Mouse (Mus musculus): Measurements from ENCODE around the gene Ddx19a. TPM values are rescaled to one million over a fixed set of nuclear protein-coding genes. Genes with fewer than 3 reads are reported as not detected.
"Not testable (repeated sequence)": the region's sequence is repeated elsewhere in the genome, so short reads cannot be mapped to it uniquely, and the experiment has no call there.

Gene Ddx19a
- polyA plus RNA-seq, 1 experiment from 2014 or later: 11.5 TPM

DNA sequence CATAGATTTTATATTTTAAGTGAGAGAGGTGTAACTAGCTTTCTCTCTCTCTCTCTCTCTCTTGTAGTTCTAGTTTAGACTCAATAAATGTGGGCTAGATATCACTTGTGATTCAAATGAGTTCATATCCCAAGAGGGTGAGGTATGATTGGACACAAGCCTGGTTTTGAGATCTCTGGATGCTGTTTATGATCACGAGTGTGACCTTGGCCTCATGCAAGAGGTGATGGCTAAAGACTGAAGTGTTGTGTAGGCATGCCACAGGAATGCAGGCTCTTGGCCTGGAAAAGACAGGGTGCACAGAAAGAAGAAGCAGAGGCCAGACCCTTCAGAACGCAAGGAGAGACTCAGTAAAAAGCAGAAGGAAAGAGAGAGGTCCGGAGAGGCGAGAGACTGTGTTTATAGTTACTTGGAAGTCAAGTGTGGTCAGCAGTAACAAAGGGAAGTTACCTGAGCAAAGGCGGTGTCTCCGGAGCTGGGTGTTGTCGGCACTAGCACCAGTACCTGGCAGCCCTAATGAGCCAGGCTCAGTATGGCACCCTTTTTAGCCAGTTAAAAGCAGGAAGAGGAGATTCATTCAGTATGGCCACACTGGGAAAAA lies 53.2 kb downstream of the Ddx19a start:
- no peaks in the 10 kb centered on the region for H3K36me3 ChIP-seq
- no peak overlapping the region for H3K9ac ChIP-seq
- no peaks in the 10 kb centered on the region for H3K9me3 ChIP-seq
- H3K4me1 ChIP-seq (replicated peaks): peaks cover 11% of the 10 kb centered on the region
- no peak overlapping the region for H3K27ac ChIP-seq
- no peaks in the 10 kb centered on the region for H3K27me3 ChIP-seq
- no peak for ATAC-seq (ENCODE audit: low FRiP score)
- H3K4me2 ChIP-seq: no peak overlapping the region
- WGBS: 92% methylated on average over 7 of the region's 7 CpGs
- H3K4me3 ChIP-seq: no peak overlapping the region

DNA sequence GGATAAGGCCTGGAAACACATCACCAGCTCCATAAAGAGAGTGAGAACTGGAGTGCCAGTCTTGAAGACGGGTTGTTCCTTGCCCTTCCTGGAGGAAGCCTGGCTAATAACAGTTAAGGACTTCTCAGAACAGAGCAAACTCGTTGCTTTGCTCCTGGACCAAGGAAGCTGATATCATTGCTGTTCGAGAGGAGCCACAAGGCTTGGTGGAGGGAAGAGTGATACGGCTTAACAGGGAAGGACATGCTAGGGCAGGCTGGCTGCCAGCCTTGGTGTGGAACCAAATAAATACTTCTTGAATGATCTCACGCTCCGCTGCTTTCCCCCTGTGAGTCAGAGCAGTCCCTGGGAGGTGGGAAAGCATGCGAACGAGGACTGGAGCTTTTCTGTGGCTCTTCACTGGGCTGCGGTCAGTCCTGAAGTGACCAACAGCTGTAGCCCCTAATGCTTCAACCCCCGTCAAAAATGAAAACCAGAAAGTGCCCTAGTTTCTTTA lies 56.1 kb downstream of the Ddx19a start:
- Histone ChIP-seq H3K4me1 (replicated peaks) (peaks cover 17% of the 10 kb centered on the region), H3K9me3 (no peaks in the 10 kb centered on the region), H3K27ac (no peak overlapping the region), H3K4me2 (no peak overlapping the region), H3K9ac (no peak overlapping the region), H3K27me3 (no peaks in the 10 kb centered on the region), H3K4me3 (no peak overlapping the region), H3K36me3 (peaks cover 3% of the 10 kb centered on the region)
- 58% methylated on average over 10 of the region's 10 CpGs for WGBS
- ATAC-seq (ENCODE audit: low FRiP score): no peak

DNA sequence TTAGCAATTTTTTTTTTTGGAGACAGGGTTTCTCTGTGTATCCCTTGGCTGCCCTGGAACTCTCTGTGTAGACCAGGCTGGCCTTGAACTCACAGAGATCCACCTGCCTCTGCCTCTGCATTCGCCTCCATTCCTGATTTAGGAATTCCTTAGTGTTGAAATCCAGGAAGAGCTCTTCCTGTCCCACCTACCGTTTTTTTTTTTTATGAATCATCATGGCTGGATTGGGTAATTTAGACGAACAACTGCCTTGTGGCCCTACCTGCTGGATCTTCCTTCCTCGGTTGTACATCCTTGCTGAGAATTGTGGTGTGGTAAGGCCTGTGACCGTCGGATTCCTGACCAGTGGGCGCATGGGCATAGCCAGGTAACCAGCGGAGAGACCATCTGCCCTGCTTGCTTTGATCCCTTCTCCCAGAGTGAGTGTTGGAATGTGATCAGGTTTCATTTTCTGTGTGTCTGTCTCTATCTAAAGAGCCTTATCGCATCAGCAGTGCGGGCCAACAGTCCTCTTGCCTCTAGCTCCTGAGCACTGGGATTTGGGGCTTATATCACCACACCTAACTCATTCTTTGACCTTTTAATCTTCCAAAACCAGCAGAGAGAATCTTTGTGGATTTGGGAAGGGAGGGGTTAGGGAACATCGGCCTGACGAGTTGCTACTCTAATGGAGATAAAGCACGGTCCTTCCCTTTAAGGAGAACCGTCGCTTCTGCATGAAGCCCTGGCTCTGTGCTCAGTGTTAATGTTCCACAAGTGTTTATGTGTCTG lies 56.7 kb downstream of the Ddx19a start:
- H3K4me1 ChIP-seq (replicated peaks): peaks cover 17% of the 10 kb centered on the region
- no peak overlapping the region for H3K27ac ChIP-seq
- no peaks in the 10 kb centered on the region for H3K27me3 ChIP-seq
- 92% methylated on average over 15 of the region's 15 CpGs for WGBS
- no peak overlapping the region for H3K4me2 ChIP-seq
- H3K4me3 ChIP-seq: no peak overlapping the region
- H3K9me3 ChIP-seq: no peaks in the 10 kb centered on the region
- H3K9ac ChIP-seq: no peak overlapping the region
- ATAC-seq (ENCODE audit: low FRiP score): no peak
- peaks cover 3% of the 10 kb centered on the region for H3K36me3 ChIP-seq

DNA sequence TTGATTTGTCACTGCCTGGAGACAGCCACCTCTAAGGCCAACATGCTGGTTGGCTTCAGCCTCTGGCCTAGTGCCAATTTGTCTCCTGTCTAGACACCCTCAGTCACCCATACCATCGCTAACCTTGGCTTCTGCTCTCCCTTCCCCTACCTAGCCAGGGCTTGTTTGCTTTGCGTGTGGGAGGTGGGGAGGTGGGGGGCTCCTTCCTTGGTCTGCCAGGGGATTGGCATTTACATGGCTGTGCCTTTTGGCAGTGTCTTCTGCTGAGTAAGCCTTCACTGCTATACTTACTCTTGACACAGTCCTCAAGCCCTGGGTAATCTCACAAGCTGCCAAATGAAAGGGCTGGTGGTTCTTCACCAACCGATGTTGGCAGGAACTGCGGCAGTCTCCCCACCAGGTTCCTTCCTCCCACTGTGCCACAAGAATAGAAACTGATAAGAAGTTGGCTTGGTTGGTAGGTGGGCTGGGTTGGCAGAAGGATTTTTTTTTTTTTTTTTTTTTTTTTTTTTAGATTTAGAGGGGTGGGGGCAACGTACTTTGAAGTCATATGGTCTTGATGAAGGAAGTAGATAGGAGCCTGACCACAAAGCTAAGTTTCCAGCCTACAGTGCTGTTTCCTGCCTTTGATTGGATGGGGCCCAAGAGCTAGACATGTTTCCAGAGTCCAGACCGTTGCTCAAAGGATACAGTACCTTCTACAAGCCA lies 58.6 kb downstream of the Ddx19a start:
- ATAC-seq (ENCODE audit: low FRiP score): no peak
- Histone ChIP-seq H3K36me3 (peaks cover 3% of the 10 kb centered on the region), H3K27ac (no peak overlapping the region), H3K9me3 (no peaks in the 10 kb centered on the region), H3K9ac (no peak overlapping the region), H3K4me2 (no peak overlapping the region), H3K4me1 (replicated peaks) (peaks cover 17% of the 10 kb centered on the region), H3K4me3 (no peak overlapping the region), H3K27me3 (no peaks in the 10 kb centered on the region)
- 81% methylated on average over 6 of the region's 6 CpGs for WGBS

DNA sequence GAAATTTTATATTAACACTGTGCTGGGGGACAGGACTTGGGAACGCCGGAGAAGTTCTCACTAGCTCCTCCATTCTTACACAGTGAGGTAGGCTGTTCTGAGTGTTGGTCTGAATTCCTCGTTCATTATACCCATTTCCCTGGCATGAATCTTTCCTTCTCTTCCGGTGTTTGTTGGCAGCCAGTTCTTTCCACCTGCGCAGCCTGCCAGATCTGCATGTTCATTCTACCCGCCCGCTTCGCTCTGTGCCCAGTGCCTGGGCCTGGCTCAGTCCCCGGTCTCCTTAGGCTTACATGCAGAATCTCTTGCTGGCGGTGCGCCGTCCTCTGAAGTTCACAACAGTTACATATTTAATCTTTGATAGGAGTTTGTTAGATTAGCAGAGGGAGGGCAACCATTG lies 61.4 kb downstream of the Ddx19a start:
- Histone ChIP-seq H3K36me3 (peaks cover 7% of the 10 kb centered on the region), H3K4me2 (no peak overlapping the region), H3K4me1 (replicated peaks) (peaks cover 13% of the 10 kb centered on the region), H3K27ac (no peak overlapping the region), H3K9me3 (no peaks in the 10 kb centered on the region), H3K4me3 (no peak overlapping the region), H3K27me3 (no peaks in the 10 kb centered on the region), H3K9ac (no peak overlapping the region)
- ATAC-seq (ENCODE audit: low FRiP score): no peak
- WGBS: 96% methylated on average over 12 of the region's 12 CpGs

DNA sequence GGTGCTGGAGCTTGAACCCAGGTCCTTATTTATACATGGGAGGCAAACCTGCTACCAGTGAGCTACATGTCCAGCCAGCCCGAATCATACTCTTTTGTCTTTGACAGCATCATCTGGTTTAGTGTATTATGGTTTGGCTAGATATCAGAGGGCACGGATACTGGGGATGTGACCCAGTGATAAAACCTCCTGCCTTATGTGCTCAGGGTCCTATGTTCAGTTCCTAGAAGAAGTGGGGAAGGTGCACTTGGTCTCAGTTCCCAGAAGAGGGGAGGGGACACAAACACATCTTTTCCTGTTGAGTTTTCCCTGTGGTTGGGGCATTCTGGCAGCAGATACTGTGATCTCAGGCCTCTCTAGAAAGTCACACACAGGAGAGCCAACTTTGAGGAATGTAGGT lies 64.3 kb downstream of the Ddx19a start:
- ATAC-seq (ENCODE audit: low FRiP score): no peak
- H3K9ac ChIP-seq: no peak overlapping the region
- no peaks in the 10 kb centered on the region for H3K27me3 ChIP-seq
- H3K4me1 ChIP-seq (replicated peaks): peaks cover 19% of the 10 kb centered on the region
- H3K36me3 ChIP-seq: peaks cover 12% of the 10 kb centered on the region
- H3K4me3 ChIP-seq: no peak overlapping the region
- no peak overlapping the region for H3K4me2 ChIP-seq
- no peaks in the 10 kb centered on the region for H3K9me3 ChIP-seq
- no peak overlapping the region for H3K27ac ChIP-seq
- WGBS: 93% methylated on average over 2 of the region's 2 CpGs

DNA sequence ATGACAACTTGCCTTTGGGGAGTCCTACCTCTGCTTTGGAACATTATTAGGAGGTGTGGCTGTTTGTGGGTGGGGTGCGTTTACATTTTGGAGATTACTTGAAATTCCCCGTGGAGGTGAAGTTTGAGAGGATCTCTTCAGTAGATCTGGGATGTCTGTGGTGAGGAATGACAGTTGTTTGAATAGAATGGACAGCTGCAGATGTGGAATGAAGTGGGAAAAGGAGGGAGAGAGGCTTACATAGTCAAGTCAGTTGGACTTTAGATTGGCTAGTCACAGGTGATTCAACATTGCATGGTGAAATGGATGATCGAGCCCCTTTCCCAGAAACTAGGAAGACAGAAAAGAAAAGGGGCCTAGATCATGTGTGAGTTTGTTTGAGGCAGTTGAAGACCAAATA lies 65.2 kb downstream of the Ddx19a start:
- no peak for ATAC-seq (ENCODE audit: low FRiP score)
- Histone ChIP-seq H3K36me3 (peaks cover 11% of the 10 kb centered on the region), H3K4me1 (replicated peaks) (peaks cover 21% of the 10 kb centered on the region), H3K27ac (no peak overlapping the region), H3K9ac (no peak overlapping the region), H3K4me3 (no peak overlapping the region), H3K27me3 (no peaks in the 10 kb centered on the region), H3K4me2 (no peak overlapping the region), H3K9me3 (no peaks in the 10 kb centered on the region)
- WGBS: 85% methylated on average over 3 of the region's 3 CpGs

DNA sequence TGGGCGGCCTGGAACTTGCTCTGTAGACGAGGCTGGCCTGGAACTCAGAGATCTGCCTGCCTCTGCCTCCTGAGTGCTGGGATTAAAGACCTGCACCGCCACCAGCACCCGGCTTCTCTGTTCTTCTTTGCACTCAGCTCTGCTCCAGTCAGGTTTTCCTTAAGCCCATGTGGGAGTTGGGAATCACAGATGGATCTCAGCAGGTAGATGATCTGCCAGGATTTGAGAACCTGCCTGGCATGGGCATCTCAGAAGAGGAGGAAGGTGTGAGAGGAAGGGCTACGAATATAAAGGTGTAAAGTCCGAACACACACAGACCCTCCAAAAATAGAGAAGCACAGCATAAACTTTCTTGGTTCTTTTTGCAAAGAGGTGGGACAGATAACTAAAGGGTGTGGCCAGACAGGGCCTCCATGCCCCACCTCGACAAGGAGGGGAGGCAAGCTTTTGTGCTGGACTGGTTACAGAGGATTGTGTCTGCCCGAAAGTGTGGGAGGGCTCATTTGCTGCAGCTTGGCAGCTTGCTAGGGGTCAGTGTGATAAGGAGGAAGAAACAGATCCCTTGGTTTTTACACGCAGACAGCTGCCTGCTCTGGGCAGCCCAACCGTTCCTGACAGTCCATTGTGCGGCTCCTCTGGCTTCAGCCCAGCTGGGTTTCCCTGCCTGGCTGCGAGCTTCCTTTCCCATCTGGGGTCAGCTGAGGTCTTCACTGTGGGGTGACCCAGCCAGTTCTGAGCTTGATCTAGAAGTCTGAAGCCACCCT lies 66.2 kb downstream of the Ddx19a start:
- 76% methylated on average over 12 of the region's 12 CpGs for WGBS
- H3K9me3 ChIP-seq: no peaks in the 10 kb centered on the region
- no peak for ATAC-seq (ENCODE audit: low FRiP score)

DNA sequence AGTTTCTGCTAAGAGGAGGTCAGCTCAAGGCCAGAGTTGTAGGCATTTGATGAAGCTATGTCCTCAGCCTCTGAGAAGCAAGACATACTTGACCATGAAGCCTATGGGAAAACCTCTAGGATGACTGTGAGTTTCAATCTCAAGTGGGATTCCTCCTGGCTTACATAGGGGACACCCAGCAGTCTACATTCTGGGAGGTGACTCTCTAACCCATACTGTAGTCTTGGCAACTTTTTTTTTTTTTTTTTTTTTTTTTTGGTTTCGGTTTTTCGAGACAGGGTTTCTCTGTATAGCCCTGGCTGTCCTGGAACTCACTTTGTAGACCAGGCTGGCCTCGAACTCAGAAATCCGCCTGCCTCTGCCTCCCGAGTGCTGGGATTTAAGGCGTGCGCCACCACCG lies 67.9 kb downstream of the Ddx19a start:
- H3K36me3 ChIP-seq; H3K4me3 ChIP-seq; ATAC-seq (ENCODE audit: low FRiP score); H3K27ac ChIP-seq; H3K4me2 ChIP-seq; H3K9ac ChIP-seq; H3K27me3 ChIP-seq; H3K9me3 ChIP-seq: not testable (repeated sequence)
- peaks cover 30% of the 10 kb centered on the region for H3K4me1 ChIP-seq (replicated peaks)
- over 99% methylated on average over 8 of the region's 8 CpGs for WGBS

More for the DNA sequence above, 66.2 kb downstream of the Ddx19a start:
- no peak overlapping the region for H3K9ac ChIP-seq
- no peaks in the 10 kb centered on the region for H3K27me3 ChIP-seq
- H3K36me3 ChIP-seq: peaks cover 9% of the 10 kb centered on the region; the same call in 1 of the 2 replicates
- no peak overlapping the region for H3K27ac ChIP-seq
- no peak overlapping the region for H3K4me2 ChIP-seq
- peaks cover 28% of the 10 kb centered on the region for H3K4me1 ChIP-seq (replicated peaks)
- H3K4me3 ChIP-seq: no peak overlapping the region

DNA sequence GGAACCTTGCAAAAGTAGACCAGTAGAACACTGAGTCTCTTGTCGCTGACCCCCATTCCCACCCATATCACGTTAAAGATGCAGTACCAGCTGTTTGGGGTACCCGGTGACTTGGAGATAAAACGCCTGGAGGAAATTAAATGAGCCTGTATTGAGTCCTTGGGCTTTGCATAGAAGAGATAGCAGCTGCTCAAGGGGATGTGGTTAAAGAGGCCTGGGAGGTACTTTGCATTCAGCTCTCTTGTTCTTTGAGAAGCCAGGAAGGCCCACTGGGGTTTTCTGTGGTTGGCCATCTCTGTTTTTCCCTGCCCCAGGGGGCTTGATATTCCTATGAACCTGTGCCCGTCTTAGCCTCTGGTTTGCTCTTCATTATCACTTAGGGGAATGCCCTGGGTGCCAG lies 68.5 kb downstream of the Ddx19a start:
- Histone ChIP-seq H3K4me3 (no peak overlapping the region), H3K4me2 (no peak overlapping the region), H3K27ac (no peak overlapping the region), H3K9ac (no peak overlapping the region), H3K4me1 (replicated peaks) (peaks cover 30% of the 10 kb centered on the region), H3K27me3 (no peaks in the 10 kb centered on the region), H3K9me3 (no peaks in the 10 kb centered on the region), H3K36me3 (peaks cover 9% of the 10 kb centered on the region; the same call in 1 of the 2 replicates)
- WGBS: 50% methylated on average over 5 of the region's 5 CpGs
- ATAC-seq (ENCODE audit: low FRiP score): no peak

DNA sequence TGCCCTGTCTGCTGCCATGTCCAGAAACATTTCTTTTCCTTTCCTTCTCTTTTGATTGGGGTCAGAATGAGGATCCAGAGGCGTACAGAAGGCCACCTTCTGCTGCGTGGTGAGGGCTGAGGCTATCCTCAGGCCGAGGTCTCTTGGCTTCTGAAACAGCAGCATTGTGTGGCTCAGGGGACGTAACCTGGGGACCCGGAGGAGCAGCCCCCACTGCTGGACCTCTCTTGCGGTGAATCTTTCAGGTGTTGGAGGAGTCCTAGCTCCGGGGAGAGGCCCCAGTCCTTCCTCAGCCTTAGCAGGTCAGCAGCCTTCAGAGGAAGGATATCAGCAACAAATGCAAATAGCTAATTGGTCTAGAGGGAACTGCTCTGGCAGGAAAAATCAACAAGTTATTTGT lies 69.2 kb downstream of the Ddx19a start:
- no peak overlapping the region for H3K9ac ChIP-seq
- H3K36me3 ChIP-seq: peaks cover 9% of the 10 kb centered on the region; the same call in 1 of the 2 replicates
- no peak for ATAC-seq (ENCODE audit: low FRiP score)
- H3K9me3 ChIP-seq: no peaks in the 10 kb centered on the region
- peaks cover 30% of the 10 kb centered on the region for H3K4me1 ChIP-seq (replicated peaks)
- no peak overlapping the region for H3K4me3 ChIP-seq
- H3K27ac ChIP-seq: no peak overlapping the region
- no peaks in the 10 kb centered on the region for H3K27me3 ChIP-seq
- no peak overlapping the region for H3K4me2 ChIP-seq
- 84% methylated on average over 7 of the region's 7 CpGs for WGBS

DNA sequence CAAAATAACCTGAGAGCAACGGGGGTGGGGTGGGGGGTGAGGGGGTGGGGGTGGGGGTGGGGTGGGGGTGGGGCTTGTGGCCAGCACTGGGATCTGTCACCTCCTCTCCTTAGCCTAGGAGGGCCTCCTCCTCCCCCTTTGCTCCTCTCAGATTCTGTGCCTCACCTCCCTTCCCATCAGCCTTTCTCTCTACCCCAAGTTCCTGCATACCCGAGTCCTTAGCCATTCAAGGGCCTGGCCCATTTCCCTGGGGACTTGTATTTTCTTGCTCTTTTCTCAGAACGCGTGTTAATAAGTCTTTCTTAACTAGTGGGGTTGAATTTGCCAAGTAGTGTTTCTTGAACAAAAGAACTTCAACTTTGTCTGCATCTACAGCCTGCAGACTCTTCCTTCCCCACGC lies 70.9 kb downstream of the Ddx19a start:
- Histone ChIP-seq H3K9ac (no peak overlapping the region), H3K4me2 (no peak overlapping the region), H3K9me3 (no peaks in the 10 kb centered on the region), H3K27me3 (no peaks in the 10 kb centered on the region), H3K27ac (no peak overlapping the region), H3K36me3 (peaks cover 9% of the 10 kb centered on the region; the same call in 1 of the 2 replicates), H3K4me1 (replicated peaks) (peaks cover 36% of the 10 kb centered on the region), H3K4me3 (no peak overlapping the region)
- 63% methylated on average over 5 of the region's 5 CpGs for WGBS
- ATAC-seq (ENCODE audit: low FRiP score): no peak
